In the genomic region with DNA sequence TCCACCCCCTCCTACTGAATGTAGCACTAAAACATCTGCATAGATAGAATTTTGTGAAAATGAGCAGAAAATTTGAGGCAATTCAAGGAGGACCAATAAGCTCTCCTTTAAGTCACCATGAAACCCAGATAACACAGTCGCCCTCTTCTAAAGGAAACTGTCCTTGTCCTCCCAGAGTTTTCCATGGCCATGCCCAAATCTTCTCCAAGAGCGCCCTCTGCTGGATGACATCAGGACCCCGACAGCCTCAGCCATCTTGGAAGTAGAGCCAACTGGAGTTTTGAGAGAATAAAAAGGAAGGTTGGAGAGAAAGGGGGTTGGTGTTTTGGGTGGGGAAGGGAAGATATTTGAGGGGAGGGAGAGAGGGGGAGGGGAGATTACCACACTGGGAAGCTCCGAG, we compare ENCODE assay signal across 8 mouse cellular contexts.
DNase-seq lines count a peak whose midpoint lies in the region; ATAC-seq lines count a peak whose summit lies in the region.

No protein-coding gene starts in this region.

- H3K27me3 ChIP-seq in embryonic facial prominence, embryonic 11.5 days (ENCODE audit: control insufficient read depth, insufficient read depth, low read length): no peaks in the 10 kb centered on the region
- no peaks in the 10 kb centered on the region for H3K27me3 ChIP-seq in heart, embryonic 10.5 days (ENCODE audit: insufficient read depth, poor library complexity, severe bottlenecking)

- ATAC-seq in CD4-positive, CD25-positive, alpha-beta regulatory T cell, adult 4 months: peak; percentile 63
- ATAC-seq in embryonic facial prominence, embryonic 11.5 days (replicated peaks; ENCODE audit: insufficient number of reproducible peaks, low FRiP score, low TSS enrichment, low read depth): no peak

- WGBS in embryonic facial prominence, embryonic 11.5 days: 16% methylated on average over 4 of the region's 4 CpGs
- WGBS in heart, embryonic 10.5 days: 11% methylated on average over 4 of the region's 4 CpGs

- DNase-seq in adrenal gland, postnatal 36 days: peak; percentile 93
- DNase-seq in embryonic facial prominence, embryonic 11.5 days (ENCODE audit: low spot score): peak; percentile 91
- peak; percentile 84 for DNase-seq in heart, embryonic 10.5 days (ENCODE audit: low spot score)
- DNase-seq in layer of hippocampus, adult 18-20 months (ENCODE audit: low spot score in 2 of 2): peak; percentile 61 to 87
- DNase-seq in lung, postnatal 10 days: peak; percentile 94
- DNase-seq in ovary, postnatal 14 days (ENCODE audit: low spot score): peak; percentile 91
- peak; percentile 82 for DNase-seq in thymus, postnatal 0 days (ENCODE audit: low spot score)

- H3K4me2 ChIP-seq in embryonic facial prominence, embryonic 11.5 days (ENCODE audit: low read depth, low read length): no peak overlapping the region

- no peaks in the 10 kb centered on the region for H3K9me3 ChIP-seq in embryonic facial prominence, embryonic 11.5 days (replicated peaks; ENCODE audit: control insufficient read depth, low read length)
- no peaks in the 10 kb centered on the region for H3K9me3 ChIP-seq in heart, embryonic 10.5 days

- no peak overlapping the region for H3K9ac ChIP-seq in embryonic facial prominence, embryonic 11.5 days (replicated peaks; ENCODE audit: low read length)

- no peaks in the 10 kb centered on the region for H3K36me3 ChIP-seq in embryonic facial prominence, embryonic 11.5 days (replicated peaks; ENCODE audit: control insufficient read depth, insufficient read depth, low read depth, low read length)
- H3K36me3 ChIP-seq in heart, embryonic 10.5 days: no peaks in the 10 kb centered on the region

- H3K4me1 ChIP-seq in embryonic facial prominence, embryonic 11.5 days (ENCODE audit: control insufficient read depth, insufficient read depth, low read length): no peaks in the 10 kb centered on the region
- H3K4me1 ChIP-seq in heart, embryonic 10.5 days: peaks cover 19% of the 10 kb centered on the region

- H3K27ac ChIP-seq in embryonic facial prominence, embryonic 11.5 days (replicated peaks; ENCODE audit: low read depth, low read length): no peak overlapping the region
- H3K27ac ChIP-seq in heart, embryonic 10.5 days: no peak overlapping the region

- no peak overlapping the region for H3K4me3 ChIP-seq in embryonic facial prominence, embryonic 11.5 days (ENCODE audit: low read depth, low read length)
- no peak overlapping the region for H3K4me3 ChIP-seq in heart, embryonic 10.5 days
